Mouse (Mus musculus): ENCODE data around the gene Mlc1.
A peak's percentile ranks its signal among the peaks of the same experiment; 100 is the strongest.

The Mlc1 gene

DNA sequence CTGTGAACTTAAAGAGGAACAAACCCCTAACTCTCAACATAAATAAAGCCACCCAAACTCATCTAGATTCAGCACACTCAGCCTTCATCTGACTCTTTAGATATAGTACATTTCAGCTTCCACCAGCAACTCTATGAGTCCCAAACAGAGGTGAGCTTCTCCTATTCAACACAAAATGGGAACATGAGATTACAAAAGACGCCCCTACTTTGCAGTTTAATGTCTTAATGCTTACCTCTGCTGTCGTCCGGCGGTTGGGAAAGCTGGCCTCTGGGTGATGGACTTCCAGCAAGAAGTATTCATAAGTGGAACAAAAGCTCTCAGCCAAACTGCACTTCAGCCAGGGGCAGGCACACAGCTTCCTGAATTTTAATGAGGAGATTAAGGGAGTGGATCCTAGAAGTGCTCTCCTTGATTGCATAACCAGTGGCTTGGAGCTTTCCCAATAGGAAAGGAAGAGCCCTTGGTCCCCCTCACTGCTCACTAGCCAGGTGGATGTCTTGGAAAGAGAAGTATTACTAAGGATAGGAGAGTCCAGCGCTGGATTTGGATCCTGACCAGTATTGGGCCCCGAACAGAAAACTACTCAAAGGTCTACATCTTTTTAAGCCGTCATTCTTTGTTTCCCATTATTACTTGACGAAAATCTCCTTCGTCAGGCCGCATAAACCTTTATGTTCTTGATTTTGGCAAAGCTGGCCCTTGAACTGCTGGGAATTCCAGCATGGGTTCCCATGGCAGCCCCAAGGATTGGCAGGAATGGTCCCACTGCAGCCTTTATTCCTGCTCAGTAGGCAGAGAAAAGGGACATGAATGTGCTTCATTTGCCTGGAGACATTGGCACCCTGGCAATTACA lies at the start of gene Mlc1:
Mlc1 (minus strand) TSS at position 727 of the 857 bp plus-strand sequence.
- DNase-seq (ENCODE audit: inconsistent age in 2 of 2, low spot score in 1 of 2): no peak

DNA sequence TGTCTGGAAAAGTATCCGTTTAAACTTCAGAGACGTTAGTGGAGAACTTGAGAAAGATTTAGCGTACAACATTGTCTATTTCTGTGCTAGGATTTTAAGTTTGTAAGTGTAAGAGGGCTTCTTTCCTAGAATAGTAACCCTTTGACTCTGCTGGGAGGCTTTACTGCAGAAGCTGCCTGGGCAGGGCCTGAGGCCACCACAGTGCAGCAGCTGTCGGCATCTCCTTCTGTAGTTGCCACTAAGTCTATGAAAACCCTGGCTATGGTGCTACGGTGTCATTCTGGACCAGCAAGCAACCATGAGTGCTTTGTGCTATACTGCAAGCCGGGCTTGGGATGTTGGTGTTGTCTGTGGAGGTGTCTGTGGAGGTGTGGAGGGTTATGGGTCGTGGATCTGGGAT lies 41.7 kb upstream of the Mlc1 start:
- no peak for DNase-seq (ENCODE audit: inconsistent age in 2 of 2, low spot score in 1 of 2)

DNA sequence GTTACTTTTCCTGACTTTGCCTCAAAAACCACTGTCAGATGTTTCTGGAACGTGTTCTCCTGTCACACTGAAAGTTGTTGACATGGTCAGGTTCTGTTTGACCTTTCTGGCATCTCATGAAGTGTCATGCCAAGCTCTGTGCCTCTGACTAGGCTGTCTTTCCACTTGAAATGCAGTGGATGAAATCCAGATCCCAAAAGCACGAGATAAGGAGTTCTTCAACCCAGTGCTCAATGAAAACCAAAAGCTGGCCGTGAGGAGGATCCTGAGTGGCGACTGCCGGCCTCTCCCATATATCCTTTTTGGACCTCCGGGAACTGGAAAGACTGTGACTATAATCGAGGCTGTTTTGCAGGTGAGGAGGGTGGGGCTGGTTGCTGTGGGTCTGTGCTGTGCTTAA lies 41.3 kb upstream of the Mlc1 start:
- no peak for DNase-seq (ENCODE audit: inconsistent age in 2 of 2, low spot score in 1 of 2)

DNA sequence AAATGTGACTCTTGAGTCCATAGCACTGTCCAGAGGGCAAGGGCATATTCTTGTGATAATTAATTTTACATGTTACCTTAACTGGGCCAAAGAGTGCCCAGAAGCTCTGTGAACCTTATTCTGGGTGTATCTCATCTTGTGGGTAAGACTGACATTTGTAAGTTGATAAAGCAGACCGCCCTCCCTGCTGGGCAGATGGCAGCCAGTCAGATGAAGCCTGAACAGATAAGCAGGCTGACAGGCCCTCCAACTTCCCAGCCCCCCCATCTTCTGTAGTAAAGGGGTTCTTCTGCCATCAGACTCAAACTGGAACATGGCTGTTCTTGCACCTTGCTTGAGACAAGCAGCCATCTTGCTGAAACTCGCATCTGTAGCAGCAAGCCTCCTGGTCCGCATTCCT lies 37.9 kb upstream of the Mlc1 start:
- DNase-seq (ENCODE audit: inconsistent age in 2 of 2, low spot score in 1 of 2): no peak

DNA sequence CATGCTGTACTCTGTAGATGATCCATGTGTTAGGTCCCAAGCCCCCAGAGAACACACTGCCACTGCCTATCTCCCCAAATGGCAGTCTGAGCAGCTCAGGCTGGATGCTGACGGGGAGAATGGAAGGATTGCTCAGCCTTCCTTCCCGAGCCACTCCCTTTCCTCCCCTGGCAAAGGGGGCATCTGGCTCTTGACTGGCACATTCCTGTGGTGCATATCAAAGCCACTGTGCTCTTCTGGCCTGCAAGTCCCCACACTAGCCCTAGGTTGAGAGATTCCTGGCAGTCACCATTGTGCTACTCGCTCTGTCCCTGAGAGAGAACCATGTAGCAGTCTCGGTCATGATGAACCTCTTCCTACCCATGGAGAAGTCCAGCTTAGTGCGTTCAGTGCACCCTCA lies 29.0 kb upstream of the Mlc1 start:
- no peak for DNase-seq (ENCODE audit: inconsistent age in 2 of 2, low spot score in 1 of 2)

DNA sequence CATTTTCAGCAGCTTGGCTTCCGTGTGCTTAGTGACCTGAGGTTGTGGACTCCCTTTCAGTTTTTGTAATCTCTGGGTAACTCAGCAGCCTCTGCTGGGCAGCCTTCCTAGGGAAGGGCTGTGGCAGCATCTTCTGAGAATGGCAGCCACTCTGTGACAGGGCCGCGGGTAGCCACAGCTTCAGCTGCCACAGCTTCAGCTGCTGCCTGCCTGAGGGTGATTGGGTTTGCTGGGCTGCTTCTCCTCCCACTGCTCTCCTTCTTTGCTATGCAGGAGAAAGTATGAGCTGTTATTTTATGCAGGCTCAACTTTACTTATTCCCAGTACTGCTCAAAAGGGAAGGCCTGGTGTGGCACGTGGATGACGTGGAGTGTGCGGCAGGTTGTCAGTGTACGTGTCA lies 28.2 kb upstream of the Mlc1 start:
- DNase-seq (ENCODE audit: inconsistent age in 2 of 2, low spot score in 1 of 2): no peak

DNA sequence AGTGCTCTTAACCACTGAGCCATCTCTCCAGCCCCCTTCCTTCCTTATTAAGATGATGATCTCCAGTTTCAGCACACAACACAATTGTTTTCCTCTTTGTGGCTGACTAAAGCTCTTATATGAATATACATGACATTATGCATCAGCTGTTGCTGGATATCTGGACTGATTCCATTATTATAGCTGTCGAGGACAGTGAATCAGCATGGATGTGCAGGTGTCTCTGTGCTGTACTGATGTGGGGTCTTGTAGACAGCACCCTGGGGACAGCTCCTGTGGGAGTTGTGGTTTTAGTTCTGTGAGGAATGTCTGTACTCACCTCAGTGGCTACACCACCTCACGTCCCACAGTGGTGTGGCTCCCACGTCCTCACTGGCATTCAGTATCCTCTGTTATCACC lies 22.4 kb upstream of the Mlc1 start:
- DNase-seq (ENCODE audit: inconsistent age in 2 of 2, low spot score in 1 of 2): no peak

DNA sequence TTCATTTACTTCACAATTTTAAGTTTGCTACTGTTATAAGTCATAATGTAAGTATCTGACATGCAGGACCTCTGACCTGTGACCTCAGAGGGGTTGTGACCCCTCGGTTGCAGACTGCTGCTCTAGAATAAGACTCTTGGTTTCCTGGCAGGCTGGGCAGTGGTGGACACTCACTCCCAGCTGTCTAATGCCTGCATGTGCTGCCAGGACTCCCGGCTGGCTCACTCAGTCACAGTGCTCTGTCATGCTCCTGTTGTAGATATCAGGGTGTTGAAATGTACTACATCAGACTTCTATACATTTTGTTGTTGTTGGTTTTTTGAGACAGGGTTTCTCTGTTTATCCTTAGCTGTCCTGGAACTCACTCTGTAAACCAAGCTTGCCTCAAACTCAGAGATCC lies 21.6 kb upstream of the Mlc1 start:
- DNase-seq (ENCODE audit: inconsistent age in 2 of 2, low spot score in 1 of 2): no peak

DNA sequence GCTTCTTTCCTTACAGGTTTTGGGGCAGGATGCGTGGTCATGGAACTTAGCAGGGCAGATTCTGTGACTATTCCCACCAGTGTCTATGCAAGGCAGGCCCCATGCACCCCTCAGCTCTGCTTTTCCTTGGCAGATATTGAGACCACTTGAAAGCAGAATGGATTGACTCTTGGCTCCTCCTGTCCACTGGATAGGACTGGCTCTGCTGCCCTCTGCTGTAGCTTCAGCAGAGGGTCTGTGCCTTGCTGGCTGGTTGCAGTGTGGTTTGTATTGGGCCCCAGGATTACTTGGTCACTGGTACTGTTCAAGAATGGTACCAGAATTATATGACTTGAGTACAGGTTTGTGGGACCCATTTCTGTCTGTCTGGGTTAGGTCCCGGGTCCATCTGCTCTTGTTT lies 20.3 kb upstream of the Mlc1 start:
- DNase-seq (ENCODE audit: inconsistent age in 2 of 2, low spot score in 1 of 2): peak; percentile 12 to 49

DNA sequence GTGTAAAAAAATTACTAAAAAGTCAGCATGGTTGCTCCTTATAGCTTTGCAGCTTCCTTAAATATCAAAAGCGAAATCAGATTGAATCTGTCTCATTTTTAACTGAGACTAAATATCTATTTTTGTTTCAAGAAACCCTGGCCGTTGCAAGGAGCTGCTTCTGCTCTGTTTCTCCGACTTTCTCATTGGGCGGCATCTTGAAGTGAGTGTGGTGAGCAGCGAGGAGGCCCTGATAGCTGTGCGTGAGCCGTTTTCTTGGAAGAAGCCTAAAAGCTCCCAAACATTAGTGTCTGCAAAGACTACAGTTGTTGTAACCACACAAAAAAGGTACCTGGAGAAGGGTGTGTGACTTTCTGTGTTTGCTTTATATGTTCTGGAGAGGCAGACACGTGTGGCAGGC lies 19.8 kb upstream of the Mlc1 start:
- no peak for DNase-seq (ENCODE audit: inconsistent age in 2 of 2, low spot score in 1 of 2)

DNA sequence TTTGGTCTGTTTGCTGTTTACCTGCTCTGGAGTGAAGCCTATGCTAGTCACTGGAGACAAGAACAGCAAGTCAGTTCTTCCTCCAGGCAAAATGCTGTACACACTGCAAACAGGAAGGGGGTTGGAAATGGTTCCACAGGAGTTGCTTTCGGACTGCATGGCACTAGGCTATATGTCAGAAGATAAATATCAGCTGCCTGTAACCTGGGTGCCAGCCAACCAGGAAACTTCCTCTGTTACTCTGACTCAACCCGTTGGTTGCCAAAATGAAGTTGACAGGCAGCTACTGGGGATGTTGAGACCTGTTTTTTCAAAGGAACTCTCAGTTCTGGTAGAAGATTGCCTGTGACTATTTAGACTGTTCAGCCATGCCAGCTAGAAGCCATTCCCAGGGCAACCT lies 10.4 kb upstream of the Mlc1 start:
- DNase-seq (ENCODE audit: inconsistent age in 2 of 2, low spot score in 1 of 2): no peak

DNA sequence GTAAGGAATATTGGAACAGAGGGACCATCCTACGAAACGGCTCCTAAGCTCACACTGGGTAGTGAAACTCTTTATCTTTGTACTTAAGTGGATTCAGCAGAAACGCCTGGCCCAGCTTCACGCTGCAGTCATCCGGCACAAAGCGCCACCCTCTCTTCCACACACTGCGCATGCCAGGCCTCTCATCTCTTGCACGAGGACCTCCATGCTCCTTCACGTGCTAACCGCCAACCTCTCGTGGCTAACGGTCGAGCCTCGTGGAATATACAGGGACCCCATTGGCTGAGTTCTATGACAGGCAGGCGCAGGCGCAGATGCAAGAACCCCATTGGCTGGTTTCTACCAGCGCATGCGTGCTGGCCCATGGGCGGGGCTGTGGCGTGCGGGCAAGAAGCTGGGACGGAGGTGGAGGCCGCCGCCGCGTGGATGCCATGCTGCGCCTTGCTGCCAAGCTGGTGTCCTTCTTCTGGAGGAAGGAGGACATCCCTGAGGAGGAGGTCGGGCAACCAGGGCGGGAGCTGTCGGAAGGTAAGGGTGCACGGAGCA lies 3.8 kb upstream of the Mlc1 start, which contains the start of gene Mov10l1:
Mov10l1 (plus strand) TSS at position 376 of the 546 bp plus-strand sequence.
- DNase-seq (ENCODE audit: inconsistent age in 2 of 2, low spot score in 1 of 2): no peak

DNA sequence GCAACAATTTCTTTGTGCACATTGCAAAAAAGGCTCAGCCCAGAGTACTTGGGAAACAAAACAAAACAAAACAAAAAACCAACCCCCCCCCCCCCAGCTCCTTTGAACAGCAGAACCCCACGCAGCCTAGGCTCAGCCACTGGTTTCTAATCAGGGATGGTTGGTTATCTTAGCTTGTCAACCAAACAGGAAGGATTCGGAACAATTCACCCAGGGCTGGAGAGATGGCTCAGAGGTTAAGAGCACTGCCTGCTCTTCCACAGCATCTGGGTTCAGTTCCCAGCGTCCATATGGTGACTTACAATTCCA lies 285 bp upstream of the Mlc1 start:
- no peak for DNase-seq (ENCODE audit: inconsistent age in 2 of 2, low spot score in 1 of 2)

DNA sequence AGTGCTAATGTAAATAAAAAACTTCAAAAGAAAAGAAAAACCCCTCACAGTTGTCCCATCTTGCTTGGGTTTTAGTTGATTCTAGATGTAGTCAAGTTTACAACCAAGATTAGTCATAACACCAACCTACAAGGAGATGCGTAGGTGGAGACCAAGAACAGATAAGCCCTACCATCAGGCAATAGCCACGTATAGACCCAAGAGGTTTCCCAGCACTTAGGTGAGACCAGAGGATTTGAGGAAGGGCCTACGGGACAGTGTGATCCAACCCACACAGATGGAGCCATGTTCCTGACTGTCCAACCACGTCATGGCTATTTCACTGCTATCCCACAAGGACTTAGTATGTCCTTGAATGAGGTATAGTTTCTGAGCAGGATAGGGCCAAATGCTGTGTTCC lies 6.5 kb downstream of the Mlc1 start:
- DNase-seq (ENCODE audit: inconsistent age in 2 of 2, low spot score in 1 of 2): no peak

DNA sequence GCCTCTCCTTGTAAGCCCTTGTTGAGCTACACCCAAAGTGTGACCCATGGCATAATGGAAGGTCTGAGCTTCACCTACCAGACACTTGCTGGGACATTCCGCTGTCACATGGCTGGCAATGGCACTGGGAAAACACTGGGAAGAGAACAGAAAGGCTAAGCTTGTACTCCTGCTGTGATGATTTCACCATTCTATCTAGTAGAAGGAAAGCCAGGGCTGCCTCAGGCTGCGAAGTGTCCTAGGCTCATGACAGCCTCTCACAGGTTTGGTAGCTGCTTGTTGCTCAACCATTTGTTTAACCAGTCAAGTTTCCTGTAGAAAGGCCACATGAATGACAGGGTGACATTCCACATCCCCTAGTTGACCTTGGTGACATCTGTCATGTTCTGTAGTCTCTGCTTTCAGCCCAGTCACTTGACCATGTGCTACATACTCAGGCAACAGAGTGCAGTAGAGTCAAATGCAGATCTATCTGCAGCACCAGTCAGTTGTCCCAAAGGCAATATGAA lies 14.7 kb downstream of the Mlc1 start:
- DNase-seq (ENCODE audit: inconsistent age in 2 of 2, low spot score in 1 of 2): no peak

DNA sequence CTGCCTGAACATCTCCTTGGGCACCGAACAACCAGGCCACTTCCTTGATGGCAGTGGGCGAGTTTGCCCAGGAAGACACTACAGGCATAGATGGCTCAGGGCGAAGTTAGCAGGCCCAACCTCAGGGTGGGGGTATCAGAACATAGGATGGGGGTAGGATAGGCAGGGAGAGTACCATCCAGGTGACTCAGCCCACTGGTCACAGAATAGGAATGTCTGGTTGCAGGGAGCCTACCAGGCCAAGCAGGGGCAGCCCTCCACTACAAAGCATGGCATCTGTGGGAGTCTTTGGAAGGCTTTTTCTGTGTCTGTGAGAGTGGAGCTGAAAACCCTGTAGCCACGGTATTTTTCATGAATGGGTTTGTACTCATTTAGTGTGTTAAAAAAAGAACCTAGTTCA lies 21.3 kb downstream of the Mlc1 start:
- no peak for DNase-seq (ENCODE audit: inconsistent age in 2 of 2, low spot score in 1 of 2)

DNA sequence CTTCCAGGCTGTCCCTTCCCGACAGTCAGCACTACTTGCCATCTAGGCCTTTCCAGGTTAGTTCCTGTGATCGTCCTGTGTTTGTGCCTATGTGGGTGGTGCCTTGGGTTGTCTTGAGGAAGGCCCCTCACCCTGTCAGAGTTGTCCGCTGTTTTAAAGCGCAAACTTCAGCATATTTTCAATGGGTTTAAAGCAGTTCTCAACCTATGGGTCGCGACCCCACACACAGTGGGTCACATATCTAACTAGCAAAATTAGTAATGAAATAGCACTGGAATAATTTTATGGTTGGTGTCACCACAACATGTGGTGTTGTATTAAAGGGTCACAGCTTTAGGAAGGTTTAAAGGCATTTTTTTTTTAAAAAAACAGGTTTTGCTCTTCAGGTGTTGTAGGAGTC lies 23.5 kb downstream of the Mlc1 start:
- DNase-seq (ENCODE audit: inconsistent age in 2 of 2, low spot score in 1 of 2): no peak

DNA sequence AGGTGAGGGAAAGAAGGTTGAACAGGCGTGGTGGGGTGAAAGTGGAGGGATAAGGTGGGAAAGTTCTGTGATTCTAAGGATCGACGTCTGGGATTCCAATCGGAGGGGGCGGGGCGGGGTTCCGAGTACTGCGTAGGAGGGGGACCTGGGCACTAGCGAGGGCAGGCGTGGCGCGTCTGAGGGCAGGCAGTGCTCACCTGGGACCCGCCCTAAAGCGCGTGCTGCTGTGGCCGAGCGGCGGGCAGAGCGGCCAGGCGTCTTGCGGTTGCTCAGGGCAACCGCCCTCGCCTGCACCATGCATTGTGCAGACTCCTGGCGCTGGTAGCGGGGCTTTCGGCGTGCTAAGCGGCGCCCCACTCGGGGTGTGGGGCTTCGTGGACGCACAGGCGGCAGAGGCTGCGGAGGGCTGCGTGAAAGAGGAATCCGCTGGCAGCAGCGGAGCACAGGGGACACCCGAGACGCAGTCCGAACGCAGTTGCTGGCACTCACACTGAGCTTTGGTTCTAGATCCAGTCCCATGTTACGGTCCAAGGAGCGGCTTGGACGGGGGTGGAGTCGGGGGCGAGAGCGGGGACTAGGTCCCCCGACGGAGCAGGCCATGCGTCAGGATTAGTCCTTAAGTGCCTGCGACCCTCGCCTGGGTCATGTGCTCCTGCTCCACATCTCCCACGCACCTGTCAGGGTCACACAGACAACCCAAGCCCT lies 24.3 kb downstream of the Mlc1 start, which contains the start of gene Ttll8:
Ttll8 (minus strand) TSS at position 51 of the 705 bp plus-strand sequence.
- peak; percentile 23 to 65 for DNase-seq (ENCODE audit: inconsistent age in 2 of 2, low spot score in 1 of 2)

DNA sequence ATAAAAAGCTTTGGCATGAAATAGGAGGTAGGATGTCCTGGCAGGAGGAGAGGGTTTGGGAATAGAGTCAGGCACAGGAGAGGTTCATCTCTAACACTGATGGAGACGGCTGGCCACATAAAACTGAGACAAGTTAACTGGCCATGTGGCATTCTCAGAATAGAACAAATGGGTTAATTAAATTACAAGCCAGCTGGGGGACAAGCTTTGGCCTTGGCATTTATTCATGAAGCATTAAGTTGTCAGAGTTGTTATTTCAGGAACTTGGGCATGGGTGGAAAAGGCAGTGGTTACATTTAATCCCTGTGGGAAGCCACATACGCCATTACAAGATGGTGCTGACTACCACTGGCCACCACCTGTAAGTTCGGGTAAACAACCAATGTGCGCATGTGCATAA lies 27.6 kb downstream of the Mlc1 start:
- DNase-seq (ENCODE audit: inconsistent age in 2 of 2, low spot score in 1 of 2): peak; percentile 26 to 72

DNA sequence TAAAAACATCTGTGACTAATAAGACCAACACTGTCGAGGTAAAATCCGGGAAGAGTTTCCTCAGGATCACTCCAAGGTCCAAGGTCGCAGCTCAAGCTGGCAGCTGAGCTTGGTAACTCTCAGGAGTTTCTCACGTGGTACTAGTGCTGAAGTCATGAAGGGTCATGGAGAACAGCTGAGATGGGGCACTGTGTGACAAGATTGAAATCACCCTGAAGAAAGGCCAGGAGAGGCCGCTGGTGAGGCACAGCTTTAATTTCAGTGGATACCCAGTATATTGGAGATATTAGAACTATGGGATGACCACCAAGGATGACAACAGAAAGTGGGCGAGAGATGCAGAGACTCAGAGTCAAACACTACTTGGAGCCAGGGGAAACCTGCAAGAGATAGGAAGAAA lies 32.0 kb downstream of the Mlc1 start:
- peak; percentile 71 to 87 for DNase-seq (ENCODE audit: inconsistent age in 2 of 2, low spot score in 1 of 2)

DNA sequence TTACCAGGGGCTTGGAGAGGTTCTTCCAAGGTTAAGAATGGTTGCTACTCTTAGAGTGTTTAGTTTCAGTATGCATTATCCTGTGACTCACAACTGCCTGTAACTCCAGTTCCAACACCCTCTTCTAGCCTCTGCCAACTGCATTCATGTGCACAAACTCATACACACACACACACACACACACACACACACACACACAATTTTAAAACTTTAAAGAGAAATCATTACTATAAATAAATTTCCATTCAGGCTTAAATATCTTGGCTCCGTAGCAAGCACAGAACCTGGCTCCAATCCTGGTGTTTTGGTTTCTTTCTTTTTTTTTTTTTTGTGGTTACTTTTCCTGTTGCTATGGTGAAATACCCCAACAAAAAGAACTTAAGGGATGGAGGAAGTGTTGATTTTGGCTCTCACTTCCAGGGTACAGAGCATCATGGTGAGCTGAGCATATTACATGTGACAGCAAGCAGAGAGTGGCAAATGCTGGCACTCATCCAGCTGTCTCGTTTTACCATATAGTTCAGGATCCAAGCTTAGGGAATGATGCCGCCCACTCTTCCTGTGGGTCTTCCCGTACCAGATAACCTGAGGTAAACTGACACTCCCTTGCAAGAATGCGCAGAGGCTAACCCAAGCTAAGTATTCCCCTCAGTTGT lies 34.8 kb downstream of the Mlc1 start:
- no peak for DNase-seq (ENCODE audit: inconsistent age in 2 of 2, low spot score in 1 of 2)

DNA sequence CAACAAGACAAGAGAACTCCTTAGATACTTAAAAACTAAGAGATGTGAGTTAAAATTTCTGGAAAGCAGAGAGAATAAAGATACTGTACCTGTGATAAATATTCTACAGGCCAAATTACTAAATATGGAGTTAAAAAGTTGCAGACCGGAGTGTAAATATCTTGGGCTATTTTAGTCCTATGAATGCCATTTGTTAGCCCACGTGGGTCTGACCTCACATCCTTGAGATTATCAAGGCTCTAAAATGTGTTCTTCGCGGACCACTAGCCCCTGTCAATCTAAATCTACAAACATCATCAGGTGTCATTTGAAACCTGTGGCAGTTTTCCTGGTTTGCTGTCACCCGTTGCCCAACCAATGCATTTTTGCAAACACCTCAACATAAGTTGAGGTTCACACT lies 36.0 kb downstream of the Mlc1 start:
- DNase-seq (ENCODE audit: inconsistent age in 2 of 2, low spot score in 1 of 2): no peak

Data from adrenal gland, adult (tissue).